Mouse (Mus musculus): ENCODE data around the gene Frmd4b. TPM values are rescaled to one million over a fixed set of nuclear protein-coding genes. Genes with fewer than 3 reads are reported as not detected.

Frmd4b gene
- polyA plus RNA-seq, 1 experiment from 2014 or later = 14.0 TPM

GRCm38 (mm10) chr6:97353371-97353770 lies 264.0 kb downstream of the Frmd4b start:
- no peaks in the 10 kb centered on the region for H3K27me3 ChIP-seq (ENCODE audit: insufficient read depth, low read length)
- 35% methylated on average over 6 of the region's 6 CpGs for WGBS
- no peaks in the 10 kb centered on the region for H3K9me3 ChIP-seq (replicated peaks; ENCODE audit: low read length)
- ATAC-seq (replicated peaks; ENCODE audit: low FRiP score, low read depth) (no peak), DNase-seq (ENCODE audit: low spot score) (no peak)
- no peak for TF ChIP-seq CTCF (IDR thresholded peaks at IDR 0.05; ENCODE audit: low read depth)
- H3K4me1 ChIP-seq (replicated peaks; ENCODE audit: insufficient read depth, low read length) = peaks cover 12% of the 10 kb centered on the region
- H3K4me3 ChIP-seq (replicated peaks; ENCODE audit: low read depth, low read length) = no peak overlapping the region
- no peak overlapping the region for H3K9ac ChIP-seq (ENCODE audit: low read depth, low read length)
- H3K36me3 ChIP-seq (ENCODE audit: insufficient read depth, low read length) = no peaks in the 10 kb centered on the region
- no peak overlapping the region for H3K27ac ChIP-seq
- peak overlapping the region; percentile 34 for H3K4me2 ChIP-seq (ENCODE audit: low read length)

GRCm38 (mm10) chr6:97352505-97353154 lies 264.7 kb downstream of the Frmd4b start:
- Histone ChIP-seq H3K9me3 (replicated peaks; ENCODE audit: low read length) (no peaks in the 10 kb centered on the region), H3K4me2 (ENCODE audit: low read length) (no peak overlapping the region), H3K36me3 (ENCODE audit: insufficient read depth, low read length) (no peaks in the 10 kb centered on the region), H3K4me1 (replicated peaks; ENCODE audit: insufficient read depth, low read length) (peaks cover 12% of the 10 kb centered on the region), H3K4me3 (replicated peaks; ENCODE audit: low read depth, low read length) (no peak overlapping the region), H3K9ac (ENCODE audit: low read depth, low read length) (no peak overlapping the region), H3K27me3 (ENCODE audit: insufficient read depth, low read length) (no peaks in the 10 kb centered on the region), H3K27ac (no peak overlapping the region)
- DNase-seq (ENCODE audit: low spot score) (no peak), ATAC-seq (replicated peaks; ENCODE audit: low FRiP score, low read depth) (no peak)
- TF ChIP-seq CTCF (IDR thresholded peaks at IDR 0.05; ENCODE audit: low read depth) = no peak
- 37% methylated on average over 10 of the region's 10 CpGs for WGBS

GRCm38 (mm10) chr6:97349355-97350138 lies 267.8 kb downstream of the Frmd4b start:
- no peak overlapping the region for H3K27ac ChIP-seq
- ATAC-seq (replicated peaks; ENCODE audit: low FRiP score, low read depth) = no peak

GRCm38 (mm10) chr6:97346932-97347331 lies 270.4 kb downstream of the Frmd4b start:
- TF ChIP-seq CTCF (IDR thresholded peaks at IDR 0.05; ENCODE audit: low read depth) = no peak
- 79% methylated on average over 1 of the region's 1 CpGs for WGBS
- no peak for ATAC-seq (replicated peaks; ENCODE audit: low FRiP score, low read depth)
- no peak overlapping the region for H3K4me3 ChIP-seq (replicated peaks; ENCODE audit: low read depth, low read length)
- H3K36me3 ChIP-seq (ENCODE audit: insufficient read depth, low read length) = no peaks in the 10 kb centered on the region
- H3K27ac ChIP-seq = no peak overlapping the region
- H3K4me2 ChIP-seq (ENCODE audit: low read length) = no peak overlapping the region
- H3K27me3 ChIP-seq (ENCODE audit: insufficient read depth, low read length) = no peaks in the 10 kb centered on the region
- no peaks in the 10 kb centered on the region for H3K9me3 ChIP-seq (replicated peaks; ENCODE audit: low read length)
- H3K9ac ChIP-seq (ENCODE audit: low read depth, low read length) = no peak overlapping the region
- H3K4me1 ChIP-seq (replicated peaks; ENCODE audit: insufficient read depth, low read length) = peaks cover 3% of the 10 kb centered on the region
- DNase-seq (ENCODE audit: low spot score) = no peak

More at GRCm38 (mm10) chr6:97349355-97350138, 267.8 kb downstream of the Frmd4b start:
- Histone ChIP-seq H3K36me3 (ENCODE audit: insufficient read depth, low read length) (no peaks in the 10 kb centered on the region), H3K4me2 (ENCODE audit: low read length) (no peak overlapping the region), H3K27me3 (ENCODE audit: insufficient read depth, low read length) (no peaks in the 10 kb centered on the region), H3K9me3 (replicated peaks; ENCODE audit: low read length) (no peaks in the 10 kb centered on the region), H3K4me3 (replicated peaks; ENCODE audit: low read depth, low read length) (no peak overlapping the region), H3K9ac (ENCODE audit: low read depth, low read length) (no peak overlapping the region), H3K4me1 (replicated peaks; ENCODE audit: insufficient read depth, low read length) (peaks cover 5% of the 10 kb centered on the region)
- TF ChIP-seq CTCF (IDR thresholded peaks at IDR 0.05; ENCODE audit: low read depth) = no peak
- DNase-seq (ENCODE audit: low spot score) = peak; percentile 82
- 16% methylated on average over 8 of the region's 8 CpGs for WGBS

- Histone ChIP-seq H3K9ac (ENCODE audit: low read depth, low read length) (no peak overlapping the region), H3K4me1 (replicated peaks; ENCODE audit: insufficient read depth, low read length) (peaks cover 3% of the 10 kb centered on the region), H3K27ac (no peak overlapping the region), H3K4me3 (replicated peaks; ENCODE audit: low read depth, low read length) (no peak overlapping the region), H3K4me2 (ENCODE audit: low read length) (no peak overlapping the region), H3K36me3 (ENCODE audit: insufficient read depth, low read length) (no peaks in the 10 kb centered on the region), H3K9me3 (replicated peaks; ENCODE audit: low read length) (no peaks in the 10 kb centered on the region), H3K27me3 (ENCODE audit: insufficient read depth, low read length) (no peaks in the 10 kb centered on the region)
- TF ChIP-seq CTCF (IDR thresholded peaks at IDR 0.05; ENCODE audit: low read depth) = no peak
- ATAC-seq (replicated peaks; ENCODE audit: low FRiP score, low read depth) = no peak
- 48% methylated on average over 10 of the region's 10 CpGs for WGBS
- no peak for DNase-seq (ENCODE audit: low spot score)
These were observed 270.8 kb downstream of the Frmd4b start for GRCm38 (mm10) chr6:97346527-97346926.

GRCm38 (mm10) chr6:97345921-97346320 lies 271.4 kb downstream of the Frmd4b start:
- peaks cover 3% of the 10 kb centered on the region for H3K4me1 ChIP-seq (replicated peaks; ENCODE audit: insufficient read depth, low read length)
- H3K36me3 ChIP-seq (ENCODE audit: insufficient read depth, low read length) = no peaks in the 10 kb centered on the region
- no peaks in the 10 kb centered on the region for H3K9me3 ChIP-seq (replicated peaks; ENCODE audit: low read length)
- no peak overlapping the region for H3K27ac ChIP-seq
- ATAC-seq (replicated peaks; ENCODE audit: low FRiP score, low read depth) = no peak
- H3K4me3 ChIP-seq (replicated peaks; ENCODE audit: low read depth, low read length) = no peak overlapping the region
- TF ChIP-seq CTCF (IDR thresholded peaks at IDR 0.05; ENCODE audit: low read depth) = no peak
- 88% methylated on average over 2 of the region's 2 CpGs for WGBS
- DNase-seq (ENCODE audit: low spot score) = no peak
- no peak overlapping the region for H3K4me2 ChIP-seq (ENCODE audit: low read length)
- no peak overlapping the region for H3K9ac ChIP-seq (ENCODE audit: low read depth, low read length)
- no peaks in the 10 kb centered on the region for H3K27me3 ChIP-seq (ENCODE audit: insufficient read depth, low read length)
